Comparison of ENCODE assay signal across 8 mouse cellular contexts in the genomic region with DNA sequence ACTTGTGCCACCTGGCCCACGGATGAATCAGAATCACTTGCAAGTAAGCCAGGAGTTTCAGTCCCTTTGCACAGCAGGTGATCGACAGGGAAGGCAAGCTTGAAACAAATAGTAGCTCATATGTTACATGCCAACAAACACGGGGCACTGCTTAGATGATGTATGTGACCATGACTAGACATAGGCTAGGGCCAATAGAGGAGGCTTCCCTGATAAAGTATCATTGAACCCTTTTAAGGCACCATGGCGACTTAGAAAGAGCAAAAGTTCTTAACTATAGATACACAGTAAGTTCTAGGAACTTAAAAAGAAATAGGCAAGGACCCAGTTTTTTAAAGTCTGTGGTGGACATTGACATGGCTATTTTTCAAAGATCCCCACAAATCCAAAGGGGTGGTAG. TPM values are rescaled to one million over a fixed set of nuclear protein-coding genes. Genes with fewer than 3 reads are reported as not detected.
A peak's percentile ranks its signal among the peaks of the same experiment; 100 is the strongest.
DNase-seq lines count a peak whose midpoint lies in the region; ATAC-seq and TF ChIP-seq lines count a peak whose summit lies in the region.

Fbn1 (minus strand) TSS at position 101 of the 400 bp plus-strand sequence.

- H3K36me3 ChIP-seq in embryonic facial prominence, embryonic 12.5 days: no peaks in the 10 kb centered on the region
- no peaks in the 10 kb centered on the region for H3K36me3 ChIP-seq in heart, embryonic 16.5 days (ENCODE audit: control insufficient read depth, insufficient read depth)
- H3K36me3 ChIP-seq in liver, postnatal 0 days (replicated peaks; ENCODE audit: insufficient read depth, low read length): no peaks in the 10 kb centered on the region

- H3K4me1 ChIP-seq in embryonic facial prominence, embryonic 12.5 days: peaks cover 16% of the 10 kb centered on the region
- H3K4me1 ChIP-seq in heart, embryonic 16.5 days (ENCODE audit: control insufficient read depth, insufficient read depth, low read length): peaks cover 11% of the 10 kb centered on the region; the same call in 1 of the 2 replicates
- H3K4me1 ChIP-seq in liver, postnatal 0 days (ENCODE audit: insufficient read depth): no peaks in the 10 kb centered on the region; the same call in 1 of the 2 replicates

- peak within 1 kb of the TSS; percentile 78 for H3K4me3 ChIP-seq in embryonic facial prominence, embryonic 12.5 days
- H3K4me3 ChIP-seq in heart, embryonic 16.5 days (ENCODE audit: low read length): peak within 1 kb of the TSS; percentile 69
- H3K4me3 ChIP-seq in liver, postnatal 0 days (ENCODE audit: low read depth, low read length): 0 out of 2 replicates have a peak within 1 kb of the TSS, but pooled peaks have one; percentile 48

- H3K27ac ChIP-seq in embryonic facial prominence, embryonic 12.5 days: peak within 1 kb of the TSS; percentile 92; the same call in 1 of the 2 replicates
- peak within 1 kb of the TSS; percentile 88 for H3K27ac ChIP-seq in heart, embryonic 16.5 days (ENCODE audit: low read length)
- no peak within 1 kb of the TSS for H3K27ac ChIP-seq in liver, postnatal 0 days (ENCODE audit: low read depth)

- peak within 1 kb of the TSS; percentile 80 for H3K9ac ChIP-seq in embryonic facial prominence, embryonic 12.5 days
- peak within 1 kb of the TSS; percentile 83 for H3K9ac ChIP-seq in heart, embryonic 16.5 days (ENCODE audit: low read length)
- no peak within 1 kb of the TSS for H3K9ac ChIP-seq in liver, postnatal 0 days (replicated peaks)

- no peak for ATAC-seq in embryonic facial prominence, embryonic 12.5 days (ENCODE audit: insufficient number of reproducible peaks, insufficient read depth, low FRiP score, low TSS enrichment)
- no peak for ATAC-seq in heart, embryonic 16.5 days (replicated peaks; ENCODE audit: extremely low read depth, insufficient read depth, low FRiP score)
- ATAC-seq in liver, postnatal 0 days: no peak
- ATAC-seq in activated CD4-positive, CD25-positive, alpha-beta regulatory T cell, adult 4 months: no peak

- TF ChIP-seq EP300 in liver, postnatal 0 days (IDR thresholded peaks at IDR 0.05; ENCODE audit: low read depth): no peak

- H3K9me3 ChIP-seq in embryonic facial prominence, embryonic 12.5 days: no peaks in the 10 kb centered on the region
- no peaks in the 10 kb centered on the region for H3K9me3 ChIP-seq in heart, embryonic 16.5 days (replicated peaks; ENCODE audit: control insufficient read depth, low read length)
- no peaks in the 10 kb centered on the region for H3K9me3 ChIP-seq in liver, postnatal 0 days (ENCODE audit: low read length)

- 82% methylated on average over 4 of the region's 4 CpGs for WGBS in embryonic facial prominence, embryonic 12.5 days
- WGBS in heart, embryonic 16.5 days: 86% methylated on average over 4 of the region's 4 CpGs
- WGBS in liver, postnatal 0 days (ENCODE audit: insufficient replicate concordance): 71% methylated on average over 4 of the region's 4 CpGs

- TF ChIP-seq CTCF in liver, postnatal 0 days (IDR thresholded peaks at IDR 0.05; ENCODE audit: low read depth): no peak

- H3K4me2 ChIP-seq in embryonic facial prominence, embryonic 12.5 days (replicated peaks): peak within 1 kb of the TSS; percentile 60
- H3K4me2 ChIP-seq in heart, embryonic 16.5 days (ENCODE audit: low read depth, low read length): peak within 1 kb of the TSS; percentile 98
- H3K4me2 ChIP-seq in liver, postnatal 0 days (ENCODE audit: low read depth, low read length): peak within 1 kb of the TSS; percentile 61; the same call in 1 of the 2 replicates

- DNase-seq in heart, adult 18-20 months: no peak
- no peak for DNase-seq in heart, adult 11 months
- DNase-seq in liver, postnatal 0 days: no peak
- DNase-seq in spleen, adult 12 weeks (ENCODE audit: low spot score): no peak
- no peak for DNase-seq in right cerebral cortex, adult 18-20 months

- no peaks in the 10 kb centered on the region; the same call in 1 of the 2 replicates for H3K27me3 ChIP-seq in embryonic facial prominence, embryonic 12.5 days
- peaks cover 5% of the 10 kb centered on the region; the same call in 1 of the 2 replicates for H3K27me3 ChIP-seq in heart, embryonic 16.5 days (ENCODE audit: control insufficient read depth, insufficient read depth, low read length)
- H3K27me3 ChIP-seq in liver, postnatal 0 days (ENCODE audit: insufficient read depth, low read length): peaks cover 38% of the 10 kb centered on the region

RNA-seq across cellular contexts. Expression of gene Fbn1, which starts in this region (rescaled TPM):
- total RNA-seq in heart, adult 18-20 months (2021): 10 to 100 TPM; 28.6 to 33.5 TPM
- polyA plus RNA-seq in embryonic facial prominence, embryonic 12.5 days (2016; fragmentation: Nextera tagmentation; extraction: Ambion mirVana): 24.8 and 27.1 TPM in 2 replicates
- 14.8 and 19.4 TPM in 2 replicates for polyA plus RNA-seq in heart, embryonic 16.5 days (2015; fragmentation: Nextera tagmentation; extraction: Ambion mirVana)
- polyA plus RNA-seq in liver, postnatal 0 days (2015; fragmentation: Nextera tagmentation; extraction: Ambion mirVana): 1.3 TPM in 2 replicates
- polyA plus RNA-seq in activated CD4-positive, CD25-positive, alpha-beta regulatory T cell, adult 4 months (2017; shearing (Covaris generic)): not detected
